Comparison of ENCODE assay signal across 9 mouse cellular contexts in genomic region chr3:146681696-146682095, GRCm38 (mm10). TPM values are rescaled to one million over a fixed set of nuclear protein-coding genes. Genes with fewer than 3 reads are reported as not detected.
DNase-seq lines count a peak whose midpoint lies in the region; ATAC-seq and TF ChIP-seq lines count a peak whose summit lies in the region.
"Had no signal": no experiment of that assay in that cellular context is flagged by ENCODE, and none has a peak within 500 bp of the region (broad histone marks: within the 10 kb centered on the region; RNA-seq: fewer than 3 reads in every experiment).

No protein-coding gene starts in this region.

- no peak for TF ChIP-seq POLR2A in bone marrow macrophage, adult 2 months (IDR thresholded peaks at IDR 0.05; ENCODE audit: borderline replicate concordance, low read depth, low read length)

- H3K4me3 ChIP-seq in layer of hippocampus, adult 2 months = peak overlapping the region; percentile 53
- H3K4me3 ChIP-seq in bone marrow macrophage, adult 2 months (ENCODE audit: insufficient read depth, low read length) = peak overlapping the region; percentile 41
- peak overlapping the region; percentile 38 for H3K4me3 ChIP-seq in forebrain, embryonic 16.5 days (replicated peaks; ENCODE audit: low read length)
- H3K4me3 ChIP-seq in midbrain, embryonic 15.5 days = peak overlapping the region; percentile 30

- intact Hi-C loops in gastrocnemius, postnatal 36 days (cut with DNase I) = no loop called here

- H3K27ac ChIP-seq in layer of hippocampus, adult 2 months = no peak overlapping the region
- no peak overlapping the region for H3K27ac ChIP-seq in bone marrow macrophage, adult 2 months (ENCODE audit: insufficient read depth, low read depth, low read length)
- no peak overlapping the region for H3K27ac ChIP-seq in forebrain, embryonic 16.5 days (ENCODE audit: low read length)
- 0 out of 2 replicates have a peak overlapping the region, but pooled peaks have one; percentile 61 for H3K27ac ChIP-seq in midbrain, embryonic 15.5 days

- no peak for TF ChIP-seq CTCF in layer of hippocampus, adult 2 months (conservative IDR thresholded peaks at IDR 0.05)
- no peak for TF ChIP-seq CTCF in bone marrow macrophage, adult 2 months (IDR thresholded peaks at IDR 0.05; ENCODE audit: low read depth, low read length)

- WGBS in forebrain, embryonic 16.5 days = 43% methylated on average over 8 of the region's 8 CpGs
- WGBS in midbrain, embryonic 15.5 days = 65% methylated on average over 8 of the region's 8 CpGs

- H3K9me3 ChIP-seq in forebrain, embryonic 16.5 days (ENCODE audit: control insufficient read depth, low read length) = no peaks in the 10 kb centered on the region
- H3K9me3 ChIP-seq in midbrain, embryonic 15.5 days = no peaks in the 10 kb centered on the region

- DNase-seq in layer of hippocampus, adult 2 months (ENCODE audit: low spot score in 2 of 2) = no peak
- DNase-seq in layer of hippocampus, adult 9-10 months (ENCODE audit: low spot score) = no peak
- DNase-seq in urinary bladder, adult 18-20 months (ENCODE audit: low spot score in 2 of 2) = no peak
- DNase-seq in gastrocnemius, postnatal 36 days = no peak
- DNase-seq in adrenal gland, adult (ENCODE audit: inconsistent age in 2 of 2, low spot score in 1 of 2) = no peak

- H3K4me1 ChIP-seq in bone marrow macrophage, adult 2 months (ENCODE audit: control insufficient read depth, insufficient read depth, low read length) = peaks cover 12% of the 10 kb centered on the region
- H3K4me1 ChIP-seq in forebrain, embryonic 16.5 days (replicated peaks; ENCODE audit: control insufficient read depth, insufficient read depth, low read length) = peaks cover 18% of the 10 kb centered on the region
- peaks cover 17% of the 10 kb centered on the region for H3K4me1 ChIP-seq in midbrain, embryonic 15.5 days

- no peaks in the 10 kb centered on the region for H3K36me3 ChIP-seq in forebrain, embryonic 16.5 days (ENCODE audit: control insufficient read depth, insufficient read depth)
- H3K36me3 ChIP-seq in midbrain, embryonic 15.5 days (replicated peaks) = no peaks in the 10 kb centered on the region

- H3K9ac ChIP-seq in forebrain, embryonic 16.5 days (replicated peaks; ENCODE audit: low read depth, low read length) = peak overlapping the region; percentile 33; the same call in 1 of the 2 replicates
- no peak overlapping the region for H3K9ac ChIP-seq in midbrain, embryonic 15.5 days

- peak; percentile 9; the same call in 1 of the 2 replicates for ATAC-seq in forebrain, embryonic 16.5 days
- no peak for ATAC-seq in midbrain, embryonic 15.5 days (replicated peaks)

- H3K4me2 ChIP-seq in forebrain, embryonic 16.5 days (ENCODE audit: low read length) = peak overlapping the region; percentile 62
- peak overlapping the region; percentile 52 for H3K4me2 ChIP-seq in midbrain, embryonic 15.5 days

- H3K27me3 ChIP-seq in forebrain, embryonic 16.5 days (replicated peaks; ENCODE audit: control insufficient read depth, insufficient read depth, low read length) = 0 out of 2 replicates have a peak, but pooled peaks cover 3% of the 10 kb centered on the region
- 0 out of 2 replicates have a peak, but pooled peaks cover 3% of the 10 kb centered on the region for H3K27me3 ChIP-seq in midbrain, embryonic 15.5 days (replicated peaks)

RNA-seq across cellular contexts. Expression of gene Samd13, which starts 3.7 kb away (rescaled TPM):
- total RNA-seq in layer of hippocampus, adult 2 months (2021) = under 1 TPM; 0.72 to 0.86 TPM
- polyA plus RNA-seq in bone marrow macrophage, adult 2 months (2012; ENCODE audit: insufficient read depth, insufficient read length, missing spikeins) = not detected in 2 replicates
- 0.63 and 0.83 TPM in 2 replicates for polyA plus RNA-seq in forebrain, embryonic 16.5 days (2015; fragmentation: Nextera tagmentation; extraction: Ambion mirVana)
- 0.22 and 0.31 TPM in 2 replicates for polyA plus RNA-seq in midbrain, embryonic 15.5 days (2015; fragmentation: Nextera tagmentation; extraction: Ambion mirVana)
- total RNA-seq in gastrocnemius, postnatal 36 days (2021) = under 1 TPM; 0.39 to 0.82 TPM
- total RNA-seq: layer of hippocampus, postnatal 14 days had no signal

RNA-seq across cellular contexts. Expression of gene 4930503B20Rik, which starts 30.6 kb away (rescaled TPM):
- not detected for total RNA-seq in layer of hippocampus, adult 2 months (2021)
- polyA plus RNA-seq in bone marrow macrophage, adult 2 months (2012; ENCODE audit: insufficient read depth, insufficient read length, missing spikeins) = not detected in 2 replicates
- polyA plus RNA-seq in forebrain, embryonic 16.5 days (2015; fragmentation: Nextera tagmentation; extraction: Ambion mirVana) = not detected in 2 replicates
- not detected in 2 replicates for polyA plus RNA-seq in midbrain, embryonic 15.5 days (2015; fragmentation: Nextera tagmentation; extraction: Ambion mirVana)
- not detected for total RNA-seq in gastrocnemius, postnatal 36 days (2021)
- total RNA-seq: layer of hippocampus, postnatal 14 days had no signal
